Mouse (Mus musculus): ENCODE measurements around the gene Btnl4.
"Not testable (repeated sequence)": the region's sequence is repeated elsewhere in the genome, so short reads cannot be mapped to it uniquely, and the experiment has no call there.

DNA sequence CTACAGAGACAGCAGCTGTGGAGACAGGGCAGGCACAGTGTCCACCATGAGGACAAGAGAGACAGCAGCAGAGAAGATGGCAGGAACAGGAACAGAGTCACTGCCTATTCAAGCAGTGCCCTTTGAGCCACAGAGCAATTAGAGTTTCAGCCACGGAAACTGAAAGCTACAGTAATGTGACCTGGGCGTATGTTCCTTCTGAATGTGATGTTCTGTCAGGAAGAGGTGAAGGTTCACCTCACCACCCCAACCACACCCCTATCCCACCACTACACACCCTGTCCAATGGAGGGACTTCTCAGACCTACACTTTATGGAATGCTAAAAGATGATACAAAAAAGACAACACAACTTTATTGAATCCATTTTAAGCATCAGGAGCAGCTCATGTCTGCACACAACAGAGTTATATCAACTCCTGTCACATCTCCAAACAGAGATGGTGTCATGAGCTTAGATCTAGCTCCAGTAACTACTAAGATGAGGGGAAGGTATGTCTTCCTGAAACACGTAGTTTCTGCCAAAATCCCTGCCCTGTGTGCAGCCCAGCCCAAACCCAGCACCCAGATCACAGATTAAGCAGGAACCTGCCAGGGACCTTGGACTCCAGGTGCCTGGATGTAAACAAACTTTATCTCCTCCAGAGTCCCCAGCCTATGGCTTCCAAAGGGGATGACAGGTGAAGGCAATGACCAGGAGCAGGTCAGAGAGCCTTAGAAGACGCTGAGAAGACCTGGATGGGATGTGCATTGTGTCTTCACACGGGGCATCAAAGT lies at the start of gene Btnl4:
- TF ChIP-seq CHD2 (IDR thresholded peaks at IDR 0.05; ENCODE audit: low read depth, low read length); ZNF384 (IDR thresholded peaks at IDR 0.05; ENCODE audit: low read depth, low read length); MAFK (IDR thresholded peaks at IDR 0.05; ENCODE audit: insufficient read depth, low read depth, low read length); ZC3H11A (IDR thresholded peaks at IDR 0.05; ENCODE audit: borderline replicate concordance, low read depth, low read length); HCFC1 (IDR thresholded peaks at IDR 0.05; ENCODE audit: borderline replicate concordance, insufficient read depth, low read length): not testable (repeated sequence)

Measured in ES-E14 (cell line).